Mouse (Mus musculus): Measurements from ENCODE around the gene Trpd52l3. TPM values are rescaled to one million over a fixed set of nuclear protein-coding genes. Genes with fewer than 3 reads are reported as not detected.

Gene Trpd52l3
- not detected in 2 replicates for polyA plus RNA-seq (2015; fragmentation: Nextera tagmentation; extraction: Ambion mirVana)

- H3K4me2 ChIP-seq (ENCODE audit: low read depth, low read length) = no peak within 1 kb of the TSS
- H3K27ac ChIP-seq (ENCODE audit: low read length) = no peak within 1 kb of the TSS
- WGBS (ENCODE audit: insufficient replicate concordance) = 79% methylated on average over 9 of the region's 9 CpGs
- H3K27me3 ChIP-seq (ENCODE audit: control insufficient read depth, insufficient read depth, low read depth, low read length) = no peaks in the 10 kb centered on the region
- no peak for ATAC-seq (ENCODE audit: low read depth)
- H3K9me3 ChIP-seq (replicated peaks; ENCODE audit: control insufficient read depth, low read length) = no peaks in the 10 kb centered on the region
- H3K4me1 ChIP-seq (ENCODE audit: control insufficient read depth, low read depth, low read length) = no peaks in the 10 kb centered on the region
- H3K4me3 ChIP-seq (ENCODE audit: low read depth, low read length) = no peak within 1 kb of the TSS
- H3K36me3 ChIP-seq (ENCODE audit: control insufficient read depth, insufficient read depth) = no peaks in the 10 kb centered on the region
- H3K9ac ChIP-seq (ENCODE audit: low read depth, low read length) = no peak within 1 kb of the TSS
Observed at GRCm38 (mm10) chr19:30003621-30004020, at the start of gene Trpd52l3. TSS of gene Trpd52l3 (plus strand) at chr19:30003790.

- no peak overlapping the region for H3K4me3 ChIP-seq (ENCODE audit: low read depth, low read length)
Observed at GRCm38 (mm10) chr19:29953833-29954232, 49.8 kb upstream of the Trpd52l3 start.

GRCm38 (mm10) chr19:29955454-29955853, 48.1 kb upstream of the Trpd52l3 start:
- ATAC-seq (ENCODE audit: low read depth) = no peak
- Histone ChIP-seq H3K27me3 (ENCODE audit: control insufficient read depth, insufficient read depth, low read depth, low read length) (no peaks in the 10 kb centered on the region), H3K27ac (ENCODE audit: low read length) (no peak overlapping the region), H3K4me3 (ENCODE audit: low read depth, low read length) (no peak overlapping the region), H3K4me2 (ENCODE audit: low read depth, low read length) (no peak overlapping the region), H3K9me3 (replicated peaks; ENCODE audit: control insufficient read depth, low read length) (no peaks in the 10 kb centered on the region), H3K9ac (ENCODE audit: low read depth, low read length) (no peak overlapping the region), H3K36me3 (ENCODE audit: control insufficient read depth, insufficient read depth) (no peaks in the 10 kb centered on the region), H3K4me1 (ENCODE audit: control insufficient read depth, low read depth, low read length) (no peaks in the 10 kb centered on the region)
- 24% methylated on average over 2 of the region's 2 CpGs for WGBS (ENCODE audit: insufficient replicate concordance)

More at GRCm38 (mm10) chr19:29953833-29954232, 49.8 kb upstream of the Trpd52l3 start:
- no peak for ATAC-seq (ENCODE audit: low read depth)
- no peaks in the 10 kb centered on the region for H3K27me3 ChIP-seq (ENCODE audit: control insufficient read depth, insufficient read depth, low read depth, low read length)
- H3K36me3 ChIP-seq (ENCODE audit: control insufficient read depth, insufficient read depth) = no peaks in the 10 kb centered on the region
- no peak overlapping the region for H3K4me2 ChIP-seq (ENCODE audit: low read depth, low read length)
- H3K9ac ChIP-seq (ENCODE audit: low read depth, low read length) = no peak overlapping the region
- no peak overlapping the region for H3K27ac ChIP-seq (ENCODE audit: low read length)
- no peaks in the 10 kb centered on the region for H3K9me3 ChIP-seq (replicated peaks; ENCODE audit: control insufficient read depth, low read length)
- 56% methylated on average over 3 of the region's 3 CpGs for WGBS (ENCODE audit: insufficient replicate concordance)
- peaks cover under 1% of the 10 kb centered on the region; the same call in 1 of the 2 replicates for H3K4me1 ChIP-seq (ENCODE audit: control insufficient read depth, low read depth, low read length)

GRCm38 (mm10) chr19:29960906-29961305, 42.7 kb upstream of the Trpd52l3 start:
- Histone ChIP-seq H3K4me1 (ENCODE audit: control insufficient read depth, low read depth, low read length) (no peaks in the 10 kb centered on the region; the same call in 1 of the 2 replicates), H3K36me3 (ENCODE audit: control insufficient read depth, insufficient read depth) (no peaks in the 10 kb centered on the region), H3K9me3 (replicated peaks; ENCODE audit: control insufficient read depth, low read length) (no peaks in the 10 kb centered on the region), H3K27me3 (ENCODE audit: control insufficient read depth, insufficient read depth, low read depth, low read length) (no peaks in the 10 kb centered on the region), H3K27ac (ENCODE audit: low read length) (no peak overlapping the region), H3K4me3 (ENCODE audit: low read depth, low read length) (no peak overlapping the region), H3K9ac (ENCODE audit: low read depth, low read length) (no peak overlapping the region), H3K4me2 (ENCODE audit: low read depth, low read length) (no peak overlapping the region)
- no peak for ATAC-seq (ENCODE audit: low read depth)
- WGBS (ENCODE audit: insufficient replicate concordance) = 48% methylated on average over 4 of the region's 4 CpGs

- H3K27ac ChIP-seq (ENCODE audit: low read length) = no peak overlapping the region
- H3K27me3 ChIP-seq (ENCODE audit: control insufficient read depth, insufficient read depth, low read depth, low read length) = no peaks in the 10 kb centered on the region
- H3K9ac ChIP-seq (ENCODE audit: low read depth, low read length) = no peak overlapping the region
- 28% methylated on average over 6 of the region's 6 CpGs for WGBS (ENCODE audit: insufficient replicate concordance)
- H3K4me2 ChIP-seq (ENCODE audit: low read depth, low read length) = no peak overlapping the region
- H3K36me3 ChIP-seq (ENCODE audit: control insufficient read depth, insufficient read depth) = no peaks in the 10 kb centered on the region
- no peak for ATAC-seq (ENCODE audit: low read depth)
- no peak overlapping the region for H3K4me3 ChIP-seq (ENCODE audit: low read depth, low read length)
- no peaks in the 10 kb centered on the region for H3K9me3 ChIP-seq (replicated peaks; ENCODE audit: control insufficient read depth, low read length)
- no peaks in the 10 kb centered on the region; the same call in 1 of the 2 replicates for H3K4me1 ChIP-seq (ENCODE audit: control insufficient read depth, low read depth, low read length)
Observed at GRCm38 (mm10) chr19:29961842-29962241, 41.7 kb upstream of the Trpd52l3 start.

GRCm38 (mm10) chr19:29963598-29964092, 39.9 kb upstream of the Trpd52l3 start:
- no peak overlapping the region for H3K9ac ChIP-seq (ENCODE audit: low read depth, low read length)
- H3K36me3 ChIP-seq (ENCODE audit: control insufficient read depth, insufficient read depth) = no peaks in the 10 kb centered on the region
- no peak overlapping the region for H3K4me3 ChIP-seq (ENCODE audit: low read depth, low read length)
- H3K4me1 ChIP-seq (ENCODE audit: control insufficient read depth, low read depth, low read length) = no peaks in the 10 kb centered on the region; the same call in 1 of the 2 replicates
- no peak overlapping the region for H3K4me2 ChIP-seq (ENCODE audit: low read depth, low read length)
- no peaks in the 10 kb centered on the region for H3K9me3 ChIP-seq (replicated peaks; ENCODE audit: control insufficient read depth, low read length)
- H3K27ac ChIP-seq (ENCODE audit: low read length) = no peak overlapping the region
- no peaks in the 10 kb centered on the region for H3K27me3 ChIP-seq (ENCODE audit: control insufficient read depth, insufficient read depth, low read depth, low read length)
- WGBS (ENCODE audit: insufficient replicate concordance) = 49% methylated on average over 2 of the region's 2 CpGs
- no peak for ATAC-seq (ENCODE audit: low read depth)

- ATAC-seq (ENCODE audit: low read depth) = no peak
- 56% methylated on average over 3 of the region's 3 CpGs for WGBS (ENCODE audit: insufficient replicate concordance)
Observed at GRCm38 (mm10) chr19:29967960-29968359, 35.6 kb upstream of the Trpd52l3 start.

GRCm38 (mm10) chr19:29973396-29973795, 30.2 kb upstream of the Trpd52l3 start:
- ATAC-seq (ENCODE audit: low read depth) = no peak

More at GRCm38 (mm10) chr19:29967960-29968359, 35.6 kb upstream of the Trpd52l3 start:
- Histone ChIP-seq H3K4me3 (ENCODE audit: low read depth, low read length) (no peak overlapping the region), H3K4me2 (ENCODE audit: low read depth, low read length) (no peak overlapping the region), H3K36me3 (ENCODE audit: control insufficient read depth, insufficient read depth) (no peaks in the 10 kb centered on the region), H3K27me3 (ENCODE audit: control insufficient read depth, insufficient read depth, low read depth, low read length) (no peaks in the 10 kb centered on the region), H3K27ac (ENCODE audit: low read length) (no peak overlapping the region), H3K9ac (ENCODE audit: low read depth, low read length) (no peak overlapping the region), H3K9me3 (replicated peaks; ENCODE audit: control insufficient read depth, low read length) (no peaks in the 10 kb centered on the region), H3K4me1 (ENCODE audit: control insufficient read depth, low read depth, low read length) (no peaks in the 10 kb centered on the region; the same call in 1 of the 2 replicates)

GRCm38 (mm10) chr19:29978847-29979246, 24.7 kb upstream of the Trpd52l3 start:
- Histone ChIP-seq H3K9ac (ENCODE audit: low read depth, low read length) (no peak overlapping the region), H3K27me3 (ENCODE audit: control insufficient read depth, insufficient read depth, low read depth, low read length) (no peaks in the 10 kb centered on the region), H3K36me3 (ENCODE audit: control insufficient read depth, insufficient read depth) (no peaks in the 10 kb centered on the region), H3K4me3 (ENCODE audit: low read depth, low read length) (no peak overlapping the region), H3K9me3 (replicated peaks; ENCODE audit: control insufficient read depth, low read length) (no peaks in the 10 kb centered on the region), H3K27ac (ENCODE audit: low read length) (no peak overlapping the region), H3K4me2 (ENCODE audit: low read depth, low read length) (no peak overlapping the region), H3K4me1 (ENCODE audit: control insufficient read depth, low read depth, low read length) (no peaks in the 10 kb centered on the region)
- WGBS (ENCODE audit: insufficient replicate concordance) = 57% methylated on average over 2 of the region's 2 CpGs
- no peak for ATAC-seq (ENCODE audit: low read depth)

More at GRCm38 (mm10) chr19:29973396-29973795, 30.2 kb upstream of the Trpd52l3 start:
- Histone ChIP-seq H3K36me3 (ENCODE audit: control insufficient read depth, insufficient read depth) (no peaks in the 10 kb centered on the region), H3K4me1 (ENCODE audit: control insufficient read depth, low read depth, low read length) (no peaks in the 10 kb centered on the region), H3K4me2 (ENCODE audit: low read depth, low read length) (no peak overlapping the region), H3K4me3 (ENCODE audit: low read depth, low read length) (no peak overlapping the region), H3K9me3 (replicated peaks; ENCODE audit: control insufficient read depth, low read length) (no peaks in the 10 kb centered on the region), H3K27me3 (ENCODE audit: control insufficient read depth, insufficient read depth, low read depth, low read length) (no peaks in the 10 kb centered on the region), H3K27ac (ENCODE audit: low read length) (no peak overlapping the region), H3K9ac (ENCODE audit: low read depth, low read length) (no peak overlapping the region)
- 52% methylated on average over 5 of the region's 5 CpGs for WGBS (ENCODE audit: insufficient replicate concordance)

Measured in liver, embryonic 16.5 days (tissue).